Mouse (Mus musculus): ENCODE results near the gene Mkrn2. TPM values are rescaled to one million over a fixed set of nuclear protein-coding genes. Genes with fewer than 3 reads are reported as not detected.

Mkrn2 gene
- polyA plus RNA-seq, 1 experiment from 2014 or later = 47.2 TPM

DNA sequence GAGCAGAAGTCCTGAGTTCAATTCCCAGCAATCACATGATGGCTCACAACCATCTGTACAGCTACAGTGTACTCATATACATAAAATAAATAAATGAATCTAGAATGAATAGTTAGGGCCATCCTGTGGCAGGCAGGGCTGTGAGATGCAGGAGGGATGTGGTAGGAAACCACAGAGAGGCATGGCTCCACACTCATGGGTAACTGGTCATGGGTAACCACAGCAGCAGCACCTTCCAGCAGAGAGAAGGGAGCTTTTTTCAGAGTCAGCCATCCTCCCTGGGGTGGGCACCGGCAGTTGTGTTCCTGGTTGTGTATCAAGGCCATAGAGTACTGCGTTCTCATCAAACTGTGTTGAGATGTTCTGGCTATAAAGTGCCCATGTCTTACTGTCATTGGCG lies 7.2 kb upstream of the Mkrn2 start:
- no peaks in the 10 kb centered on the region for H3K27me3 ChIP-seq (replicated peaks; ENCODE audit: control insufficient read depth, insufficient read depth, low read length)
- no peaks in the 10 kb centered on the region for H3K9me3 ChIP-seq (replicated peaks; ENCODE audit: control insufficient read depth, low read length)
- H3K4me1 ChIP-seq (ENCODE audit: control insufficient read depth, insufficient read depth, low read length) = no peaks in the 10 kb centered on the region
- no peak overlapping the region for H3K4me2 ChIP-seq (ENCODE audit: low read length)
- H3K9ac ChIP-seq (ENCODE audit: low read length) = no peak overlapping the region
- no peak for DNase-seq (ENCODE audit: low spot score)
- 84% methylated on average over 3 of the region's 3 CpGs for WGBS
- no peak overlapping the region for H3K27ac ChIP-seq (ENCODE audit: low read depth, low read length)
- no peaks in the 10 kb centered on the region for H3K36me3 ChIP-seq (ENCODE audit: control insufficient read depth, insufficient read depth, low read length)
- H3K4me3 ChIP-seq (ENCODE audit: low read depth, low read length) = no peak overlapping the region
- no peak for ATAC-seq

GRCm38 (mm10) chr6:115595667-115596066 lies 6.0 kb upstream of the Mkrn2 start:
- H3K27ac ChIP-seq (ENCODE audit: low read depth, low read length) = no peak overlapping the region
- H3K4me3 ChIP-seq (ENCODE audit: low read depth, low read length) = no peak overlapping the region
- 68% methylated on average over 3 of the region's 3 CpGs for WGBS
- H3K4me1 ChIP-seq (ENCODE audit: control insufficient read depth, insufficient read depth, low read length) = no peaks in the 10 kb centered on the region
- no peak overlapping the region for H3K9ac ChIP-seq (ENCODE audit: low read length)
- ATAC-seq (no peak), DNase-seq (ENCODE audit: low spot score) (no peak)
- no peaks in the 10 kb centered on the region for H3K36me3 ChIP-seq (ENCODE audit: control insufficient read depth, insufficient read depth, low read length)
- H3K9me3 ChIP-seq (replicated peaks; ENCODE audit: control insufficient read depth, low read length) = no peaks in the 10 kb centered on the region
- no peak overlapping the region for H3K4me2 ChIP-seq (ENCODE audit: low read length)
- H3K27me3 ChIP-seq (replicated peaks; ENCODE audit: control insufficient read depth, insufficient read depth, low read length) = no peaks in the 10 kb centered on the region

GRCm38 (mm10) chr6:115601322-115601714 lies 384 bp upstream of the Mkrn2 start:
- WGBS = 67% methylated on average over 4 of the region's 4 CpGs
- Histone ChIP-seq H3K4me3 (ENCODE audit: low read depth, low read length) (peak overlapping the region; percentile 75), H3K4me2 (ENCODE audit: low read length) (peak overlapping the region; percentile 67; the same call in 1 of the 2 replicates), H3K36me3 (ENCODE audit: control insufficient read depth, insufficient read depth, low read length) (0 out of 2 replicates have a peak, but pooled peaks cover 4% of the 10 kb centered on the region), H3K9ac (ENCODE audit: low read length) (0 out of 2 replicates have a peak overlapping the region, but pooled peaks have one; percentile 88), H3K27ac (ENCODE audit: low read depth, low read length) (no peak overlapping the region), H3K4me1 (ENCODE audit: control insufficient read depth, insufficient read depth, low read length) (peaks cover 8% of the 10 kb centered on the region), H3K27me3 (replicated peaks; ENCODE audit: control insufficient read depth, insufficient read depth, low read length) (no peaks in the 10 kb centered on the region), H3K9me3 (replicated peaks; ENCODE audit: control insufficient read depth, low read length) (no peaks in the 10 kb centered on the region)
- ATAC-seq (peak; percentile 10; the same call in 1 of the 2 replicates), DNase-seq (ENCODE audit: low spot score) (no peak)

DNA sequence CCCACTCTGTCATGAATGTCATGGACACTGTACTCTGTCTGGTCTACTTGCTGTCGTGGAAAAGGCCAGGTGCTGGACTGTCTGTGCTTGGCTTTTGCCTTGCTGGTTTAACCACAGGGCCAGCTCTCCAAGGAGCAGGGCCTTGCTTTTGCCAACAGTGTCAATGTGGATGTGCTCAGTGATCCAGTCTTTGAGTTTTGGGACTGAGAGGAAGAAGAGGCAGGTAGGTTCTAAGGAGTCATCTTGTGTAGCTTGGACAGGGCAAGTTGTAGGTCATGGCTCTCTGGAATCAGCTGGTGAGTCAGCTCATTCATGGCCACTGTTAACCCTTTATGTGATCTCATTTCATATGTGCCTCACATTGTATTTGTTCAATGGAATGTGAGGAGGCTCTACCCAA lies 4.8 kb downstream of the Mkrn2 start:
- 86% methylated on average over 1 of the region's 1 CpGs for WGBS
- Histone ChIP-seq H3K9ac (ENCODE audit: low read length) (no peak overlapping the region), H3K9me3 (replicated peaks; ENCODE audit: control insufficient read depth, low read length) (no peaks in the 10 kb centered on the region), H3K4me3 (ENCODE audit: low read depth, low read length) (no peak overlapping the region), H3K27ac (ENCODE audit: low read depth, low read length) (no peak overlapping the region), H3K4me1 (ENCODE audit: control insufficient read depth, insufficient read depth, low read length) (peaks cover 8% of the 10 kb centered on the region), H3K27me3 (replicated peaks; ENCODE audit: control insufficient read depth, insufficient read depth, low read length) (no peaks in the 10 kb centered on the region), H3K36me3 (ENCODE audit: control insufficient read depth, insufficient read depth, low read length) (peaks cover 23% of the 10 kb centered on the region), H3K4me2 (ENCODE audit: low read length) (no peak overlapping the region)
- ATAC-seq (no peak), DNase-seq (ENCODE audit: low spot score) (no peak)

DNA sequence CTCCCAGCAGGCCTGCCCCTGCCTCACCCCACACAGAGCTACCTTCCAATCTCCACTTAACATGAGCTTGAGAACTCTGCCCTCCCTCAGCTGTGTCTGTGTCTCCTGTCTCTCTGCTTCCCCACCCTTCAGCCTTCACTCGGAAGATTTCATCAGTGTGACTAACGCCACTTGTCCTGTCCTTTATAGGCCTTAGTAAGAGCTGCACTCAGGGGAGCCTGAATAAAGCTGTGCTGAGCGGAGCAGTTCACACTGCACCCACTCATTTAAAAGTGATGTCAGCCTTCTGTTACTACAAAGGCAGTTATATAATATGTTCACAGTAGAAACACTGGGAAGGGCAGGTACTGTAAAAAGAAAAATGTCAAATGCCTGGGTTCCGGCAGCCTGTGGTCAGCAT lies 5.7 kb downstream of the Mkrn2 start:
- Histone ChIP-seq H3K9me3 (replicated peaks; ENCODE audit: control insufficient read depth, low read length) (no peaks in the 10 kb centered on the region), H3K27ac (ENCODE audit: low read depth, low read length) (no peak overlapping the region), H3K9ac (ENCODE audit: low read length) (no peak overlapping the region; the same call in 1 of the 2 replicates), H3K4me3 (ENCODE audit: low read depth, low read length) (no peak overlapping the region), H3K36me3 (ENCODE audit: control insufficient read depth, insufficient read depth, low read length) (peaks cover 32% of the 10 kb centered on the region), H3K27me3 (replicated peaks; ENCODE audit: control insufficient read depth, insufficient read depth, low read length) (no peaks in the 10 kb centered on the region), H3K4me1 (ENCODE audit: control insufficient read depth, insufficient read depth, low read length) (peaks cover 6% of the 10 kb centered on the region), H3K4me2 (ENCODE audit: low read length) (no peak overlapping the region)
- no peak for DNase-seq (ENCODE audit: low spot score)
- 75% methylated on average over 4 of the region's 4 CpGs for WGBS
- ATAC-seq = no peak

DNA sequence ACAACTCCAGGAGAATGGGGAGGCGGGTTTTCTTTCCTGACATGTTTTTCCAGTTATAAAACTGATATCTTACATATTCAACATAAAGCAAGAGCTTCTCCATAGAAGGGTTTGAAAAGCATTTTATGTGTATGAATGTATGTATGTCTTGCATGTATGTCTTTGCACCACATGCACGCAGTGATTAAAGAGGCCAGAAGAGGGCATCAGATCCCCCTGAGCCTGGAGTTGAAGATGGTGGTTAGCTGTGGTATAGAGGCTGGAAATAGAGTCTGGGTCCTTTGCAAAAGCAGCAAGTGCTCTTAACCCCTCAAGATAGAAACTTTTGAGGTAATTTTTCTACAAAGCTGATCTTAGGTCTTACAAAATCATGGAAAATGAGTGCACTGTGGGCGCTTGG lies 7.4 kb downstream of the Mkrn2 start:
- Histone ChIP-seq H3K4me1 (ENCODE audit: control insufficient read depth, insufficient read depth, low read length) (no peaks in the 10 kb centered on the region), H3K27me3 (replicated peaks; ENCODE audit: control insufficient read depth, insufficient read depth, low read length) (no peaks in the 10 kb centered on the region), H3K27ac (ENCODE audit: low read depth, low read length) (no peak overlapping the region), H3K9me3 (replicated peaks; ENCODE audit: control insufficient read depth, low read length) (no peaks in the 10 kb centered on the region), H3K36me3 (ENCODE audit: control insufficient read depth, insufficient read depth, low read length) (peaks cover 48% of the 10 kb centered on the region), H3K4me2 (ENCODE audit: low read length) (no peak overlapping the region), H3K9ac (ENCODE audit: low read length) (no peak overlapping the region), H3K4me3 (ENCODE audit: low read depth, low read length) (no peak overlapping the region)
- no peak for ATAC-seq
- WGBS = 72% methylated on average over 3 of the region's 3 CpGs
- DNase-seq (ENCODE audit: low spot score) = peak; percentile 36

- no peaks in the 10 kb centered on the region for H3K27me3 ChIP-seq (replicated peaks; ENCODE audit: control insufficient read depth, insufficient read depth, low read length)
- H3K36me3 ChIP-seq (ENCODE audit: control insufficient read depth, insufficient read depth, low read length) = peaks cover 59% of the 10 kb centered on the region
- H3K27ac ChIP-seq (ENCODE audit: low read depth, low read length) = no peak overlapping the region
- H3K4me1 ChIP-seq (ENCODE audit: control insufficient read depth, insufficient read depth, low read length) = no peaks in the 10 kb centered on the region
- ATAC-seq (no peak), DNase-seq (ENCODE audit: low spot score) (no peak)
- WGBS = 95% methylated on average over 5 of the region's 5 CpGs
- no peak overlapping the region for H3K9ac ChIP-seq (ENCODE audit: low read length)
- no peak overlapping the region for H3K4me2 ChIP-seq (ENCODE audit: low read length)
- no peak overlapping the region for H3K4me3 ChIP-seq (ENCODE audit: low read depth, low read length)
- H3K9me3 ChIP-seq (replicated peaks; ENCODE audit: control insufficient read depth, low read length) = no peaks in the 10 kb centered on the region
Observed at GRCm38 (mm10) chr6:115610301-115610700, 8.6 kb downstream of the Mkrn2 start.

- Histone ChIP-seq H3K4me1 (ENCODE audit: control insufficient read depth, insufficient read depth, low read length) (no peaks in the 10 kb centered on the region), H3K9ac (ENCODE audit: low read length) (no peak overlapping the region), H3K9me3 (replicated peaks; ENCODE audit: control insufficient read depth, low read length) (no peaks in the 10 kb centered on the region), H3K36me3 (ENCODE audit: control insufficient read depth, insufficient read depth, low read length) (peaks cover 90% of the 10 kb centered on the region), H3K4me2 (ENCODE audit: low read length) (no peak overlapping the region), H3K27ac (ENCODE audit: low read depth, low read length) (no peak overlapping the region), H3K4me3 (ENCODE audit: low read depth, low read length) (no peak overlapping the region), H3K27me3 (replicated peaks; ENCODE audit: control insufficient read depth, insufficient read depth, low read length) (no peaks in the 10 kb centered on the region)
- DNase-seq (ENCODE audit: low spot score) (no peak), ATAC-seq (no peak)
Observed at GRCm38 (mm10) chr6:115613793-115614192, 12.1 kb downstream of the Mkrn2 start.

- no peak overlapping the region for H3K27ac ChIP-seq (ENCODE audit: low read depth, low read length)
- H3K9ac ChIP-seq (ENCODE audit: low read length) = no peak overlapping the region
- WGBS = 95% methylated on average over 3 of the region's 3 CpGs
- no peaks in the 10 kb centered on the region for H3K27me3 ChIP-seq (replicated peaks; ENCODE audit: control insufficient read depth, insufficient read depth, low read length)
- H3K9me3 ChIP-seq (replicated peaks; ENCODE audit: control insufficient read depth, low read length) = no peaks in the 10 kb centered on the region
- no peak overlapping the region for H3K4me2 ChIP-seq (ENCODE audit: low read length)
- DNase-seq (ENCODE audit: low spot score) (no peak), ATAC-seq (no peak)
- peaks cover 97% of the 10 kb centered on the region for H3K36me3 ChIP-seq (ENCODE audit: control insufficient read depth, insufficient read depth, low read length)
- no peaks in the 10 kb centered on the region for H3K4me1 ChIP-seq (ENCODE audit: control insufficient read depth, insufficient read depth, low read length)
- H3K4me3 ChIP-seq (ENCODE audit: low read depth, low read length) = no peak overlapping the region
Observed at GRCm38 (mm10) chr6:115615983-115616382, 14.3 kb downstream of the Mkrn2 start.
